Mouse (Mus musculus) activated CD4-positive, CD25-positive, alpha-beta regulatory T cell, adult 4 months (primary cell): Measurements from ENCODE around the gene Tfpi. TPM values are rescaled to one million over a fixed set of nuclear protein-coding genes. Genes with fewer than 3 reads are reported as not detected.
A peak's percentile ranks its signal among the peaks of the same experiment; 100 is the strongest.

ENCODE experiments used
- ATAC-seq: one replicate; pipeline ENCODE4 v1.8.0; 2017
- polyA plus RNA-seq, 2 experiments: library from polyadenylated mRNA; unstranded; fragments of 100-300 nt; shearing (Covaris generic); gene quantifications; one replicate each; pipeline ENCODE4 v1.2.1; 2017

The Tfpi gene
- 1 to 10 TPM; 1.4 to 6.1 TPM for polyA plus RNA-seq

GRCm38 (mm10) chr2:84476577-84476976 is at the start of gene Tfpi:
Gene Tfpi (minus strand): TSS chr2:84476775.
- no peak for ATAC-seq

- ATAC-seq, result no peak
Measured at GRCm38 (mm10) chr2:84526221-84526620, 49.6 kb upstream of the Tfpi start.

GRCm38 (mm10) chr2:84525806-84526205 is 49.2 kb upstream of the Tfpi start:
- ATAC-seq, result no peak

GRCm38 (mm10) chr2:84525047-84525446 is 48.5 kb upstream of the Tfpi start:
- ATAC-seq, result no peak

GRCm38 (mm10) chr2:84523994-84524393 is 47.4 kb upstream of the Tfpi start:
- no peak for ATAC-seq

GRCm38 (mm10) chr2:84523103-84523865 is 46.7 kb upstream of the Tfpi start:
- no peak for ATAC-seq

- no peak for ATAC-seq
Measured at GRCm38 (mm10) chr2:84519514-84520067, 43.0 kb upstream of the Tfpi start.

- no peak for ATAC-seq
Measured at GRCm38 (mm10) chr2:84518767-84519166, 42.2 kb upstream of the Tfpi start.

GRCm38 (mm10) chr2:84513281-84513680 is 36.7 kb upstream of the Tfpi start:
- no peak for ATAC-seq

GRCm38 (mm10) chr2:84511508-84511907 is 34.9 kb upstream of the Tfpi start:
- peak; percentile 50 for ATAC-seq

- no peak for ATAC-seq
Measured at GRCm38 (mm10) chr2:84511036-84511435, 34.5 kb upstream of the Tfpi start.

- peak; percentile 87 for ATAC-seq
Measured at GRCm38 (mm10) chr2:84504954-84505394, 28.4 kb upstream of the Tfpi start.

- no peak for ATAC-seq
Measured at GRCm38 (mm10) chr2:84504285-84504684, 27.7 kb upstream of the Tfpi start.

GRCm38 (mm10) chr2:84498921-84499320 is 22.3 kb upstream of the Tfpi start:
- peak; percentile 66 for ATAC-seq

GRCm38 (mm10) chr2:84495108-84495507 is 18.5 kb upstream of the Tfpi start:
- ATAC-seq, result no peak

- ATAC-seq, result no peak
Measured at GRCm38 (mm10) chr2:84493626-84494025, 17.1 kb upstream of the Tfpi start.

- ATAC-seq, result no peak
Measured at GRCm38 (mm10) chr2:84491715-84492114, 15.1 kb upstream of the Tfpi start.

GRCm38 (mm10) chr2:84487705-84488291 is 11.2 kb upstream of the Tfpi start:
- ATAC-seq, result no peak

GRCm38 (mm10) chr2:84481863-84482262 is 5.3 kb upstream of the Tfpi start:
- peak; percentile 96 for ATAC-seq

- peak; percentile 52 for ATAC-seq
Measured at GRCm38 (mm10) chr2:84479036-84479435, 2.5 kb upstream of the Tfpi start.

GRCm38 (mm10) chr2:84477759-84478158 is 1.2 kb upstream of the Tfpi start:
- no peak for ATAC-seq

- no peak for ATAC-seq
Measured at GRCm38 (mm10) chr2:84476131-84476530, 444 bp downstream of the Tfpi start.

GRCm38 (mm10) chr2:84475601-84476000 is 974 bp downstream of the Tfpi start:
- no peak for ATAC-seq

GRCm38 (mm10) chr2:84474651-84475050 is 1.9 kb downstream of the Tfpi start:
- ATAC-seq, result no peak
